Mouse (Mus musculus) brain, embryonic 14.5 days (tissue): ENCODE results near the gene Dcun1d4.

ENCODE experiments used
- CTCF ChIP-seq: fragments of 200-500 bp; IDR thresholded peaks from 2 replicates; pipeline ENCODE4 v1.5.1; 2012; ENCODE audit warnings: inconsistent platforms, mild to moderate bottlenecking, moderate library complexity, borderline replicate concordance; ENCODE audit not compliant: insufficient read depth, insufficient read length; ENCODE audit errors: extremely low read depth
- POLR2A ChIP-seq: fragments of 200-500 bp; IDR thresholded peaks from 2 replicates; pipeline ENCODE4 v1.6.1; 2012; ENCODE audit warnings: mild to moderate bottlenecking, inconsistent platforms, borderline replicate concordance; ENCODE audit not compliant: poor library complexity, insufficient read depth, insufficient read length, severe bottlenecking; ENCODE audit errors: extremely low read depth

DNA sequence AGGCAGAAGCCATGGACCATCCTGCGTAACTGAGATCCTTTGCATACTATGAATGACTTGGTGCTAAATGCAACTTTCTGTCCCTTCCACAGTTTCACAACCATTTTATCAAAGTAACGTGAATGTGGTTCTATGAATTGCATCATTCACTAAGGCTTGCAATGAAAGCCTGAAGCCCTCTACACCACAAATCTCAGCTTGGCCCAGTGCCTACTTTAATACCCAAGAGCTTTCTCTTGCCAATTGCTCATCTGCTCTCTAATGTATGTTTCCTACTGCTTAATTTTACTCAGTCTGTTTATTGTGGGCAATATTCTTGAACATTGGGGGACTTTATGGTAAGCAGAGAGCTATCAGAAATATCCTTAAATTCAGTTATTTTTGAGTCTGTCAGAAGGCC, 92.0 kb downstream of the Dcun1d4 start:
- no peak for TF ChIP-seq POLR2A
- TF ChIP-seq CTCF = no peak
